Mouse (Mus musculus) G1E (cell line): ENCODE data around the gene Pip5k1c. TPM values are rescaled to one million over a fixed set of nuclear protein-coding genes. Genes with fewer than 3 reads are reported as not detected.

Source experiments
- ATAC-seq: 2 replicates; pipeline ENCODE4 v1.8.0; 2016; ENCODE audit warnings: mild to moderate bottlenecking; ENCODE audit not compliant: insufficient number of reproducible peaks, poor library complexity, low FRiP score, severe bottlenecking; ENCODE audit errors: extremely low read depth
- DNase-seq: peaks from one replicate; pipeline ENCODE4 v3.0.0; 2012; ENCODE audit warnings: low spot score
- H3K27me3 ChIP-seq: 2 replicates; pipeline ENCODE4 v1.6.1; 2012; ENCODE audit warnings: mild to moderate bottlenecking, low read length, inconsistent platforms; ENCODE audit not compliant: insufficient read depth
- H3K36me3 ChIP-seq: replicated peaks from 2 replicates; pipeline ENCODE3; 2012; ENCODE audit warnings: mild to moderate bottlenecking, inconsistent platforms
- H3K4me1 ChIP-seq: 2 replicates; pipeline ENCODE4 v1.6.1; 2012; ENCODE audit warnings: low read depth, low read length, inconsistent platforms, mixed read lengths; ENCODE audit not compliant: insufficient read depth
- H3K4me3 ChIP-seq: 2 replicates; pipeline ENCODE4 v1.5.1; 2012; ENCODE audit warnings: low read depth, mild to moderate bottlenecking, inconsistent platforms, low read length, moderate library complexity, mixed read lengths
- H3K9me3 ChIP-seq: replicated peaks from 2 replicates; pipeline ENCODE4 v1.6.1; 2012; ENCODE audit warnings: inconsistent platforms
- CTCF ChIP-seq: IDR thresholded peaks from 2 replicates; pipeline ENCODE4 v1.5.1; 2012; ENCODE audit warnings: low read depth, low read length, inconsistent platforms, mixed read lengths
- GATA1 ChIP-seq: IDR thresholded peaks from 2 replicates; pipeline ENCODE4 v1.6.1; 2012; ENCODE audit warnings: borderline replicate concordance, low read length, inconsistent platforms, mixed read lengths
- GATA2 ChIP-seq: IDR thresholded peaks from 2 replicates; pipeline ENCODE4 v1.6.1; 2012; ENCODE audit warnings: low read depth, low read length, inconsistent platforms, borderline replicate concordance
- POLR2AphosphoS5 ChIP-seq: IDR thresholded peaks from 2 replicates; pipeline ENCODE4 v1.6.1; 2012; ENCODE audit warnings: low read depth, low read length, inconsistent platforms; ENCODE audit not compliant: insufficient replicate concordance
- TAL1 ChIP-seq: conservative IDR thresholded peaks from 2 replicates; pipeline ENCODE4 v1.6.1; 2012; ENCODE audit warnings: low read depth, low read length, inconsistent platforms, mixed read lengths
- polyA plus RNA-seq: library from polyadenylated mRNA; stranded (reverse); fragments of >175 nt; gene quantifications from 2 replicates; pipeline ENCODE4 v1.2.3, GENCODE M21; 2012
- total RNA-seq, 2 experiments: library from RNA; stranded (forward) in 1 of 2; stranded (reverse) in 1 of 2; fragments of 200-1000 nt in 1 of 2; fragments of >200 nt in 1 of 2; fragmentation: Nextera tagmentation in 1 of 2; gene quantifications; 2 replicates each; pipeline ENCODE4 v1.2.3; 2014 to 2017

Gene Pip5k1c
- total RNA-seq (2014; fragmentation: Nextera tagmentation) (58.0 and 62.2 TPM in 2 replicates), total RNA-seq (2017) (58.8 and 66.6 TPM in 2 replicates), polyA plus RNA-seq (266 and 331 TPM in 2 replicates)

- ATAC-seq (peak; percentile 92), DNase-seq (peak; percentile 84)
- H3K9me3 ChIP-seq: no peaks in the 10 kb centered on the region
- H3K27me3 ChIP-seq: peaks cover 15% of the 10 kb centered on the region; the same call in 1 of the 2 replicates
- peaks cover 36% of the 10 kb centered on the region for H3K36me3 ChIP-seq
- peaks cover 90% of the 10 kb centered on the region for H3K4me1 ChIP-seq
- TF ChIP-seq GATA2 (no peak), GATA1 (no peak), TAL1 (no peak), POLR2AphosphoS5 (peak; percentile 76; the same call in 1 of the 2 replicates), CTCF (peak; percentile 81)
- H3K4me3 ChIP-seq: peak within 1 kb of the TSS; percentile 88
These were observed at the start of gene Pip5k1c for GRCm38 (mm10) chr10:81292554-81293333. Gene Pip5k1c (plus strand): TSS chr10:81292963.

GRCm38 (mm10) chr10:81244146-81244545 is 48.6 kb upstream of the Pip5k1c start:
- H3K4me3 ChIP-seq: 0 out of 2 replicates have a peak overlapping the region, but pooled peaks have one; percentile 2
- no peaks in the 10 kb centered on the region for H3K9me3 ChIP-seq
- H3K36me3 ChIP-seq: no peaks in the 10 kb centered on the region
- peaks cover 85% of the 10 kb centered on the region for H3K27me3 ChIP-seq
- no peak for DNase-seq
- peaks cover 23% of the 10 kb centered on the region for H3K4me1 ChIP-seq
- ATAC-seq: no peak
- no peak for TF ChIP-seq POLR2AphosphoS5
- no peak for TF ChIP-seq GATA2
- no peak for TF ChIP-seq TAL1
- TF ChIP-seq GATA1: no peak
- TF ChIP-seq CTCF: no peak

- DNase-seq: peak; percentile 73
- Histone ChIP-seq H3K36me3 (no peaks in the 10 kb centered on the region), H3K4me3 (0 out of 2 replicates have a peak overlapping the region, but pooled peaks have one; percentile 2), H3K27me3 (peaks cover 86% of the 10 kb centered on the region), H3K4me1 (peaks cover 25% of the 10 kb centered on the region), H3K9me3 (no peaks in the 10 kb centered on the region)
- TF ChIP-seq POLR2AphosphoS5: no peak
- peak; percentile 91 for TF ChIP-seq CTCF
- peak; percentile 67; the same call in 1 of the 2 replicates for ATAC-seq
These were observed 48.2 kb upstream of the Pip5k1c start for GRCm38 (mm10) chr10:81244595-81244994.

- Histone ChIP-seq H3K4me1 (peaks cover 27% of the 10 kb centered on the region), H3K4me3 (no peak overlapping the region), H3K9me3 (no peaks in the 10 kb centered on the region), H3K36me3 (no peaks in the 10 kb centered on the region), H3K27me3 (peaks cover 86% of the 10 kb centered on the region)
- TF ChIP-seq TAL1 (no peak), GATA1 (no peak), CTCF (no peak), POLR2AphosphoS5 (no peak), GATA2 (no peak)
- ATAC-seq (no peak), DNase-seq (no peak)
These were observed 47.6 kb upstream of the Pip5k1c start for GRCm38 (mm10) chr10:81245166-81245565.

DNA sequence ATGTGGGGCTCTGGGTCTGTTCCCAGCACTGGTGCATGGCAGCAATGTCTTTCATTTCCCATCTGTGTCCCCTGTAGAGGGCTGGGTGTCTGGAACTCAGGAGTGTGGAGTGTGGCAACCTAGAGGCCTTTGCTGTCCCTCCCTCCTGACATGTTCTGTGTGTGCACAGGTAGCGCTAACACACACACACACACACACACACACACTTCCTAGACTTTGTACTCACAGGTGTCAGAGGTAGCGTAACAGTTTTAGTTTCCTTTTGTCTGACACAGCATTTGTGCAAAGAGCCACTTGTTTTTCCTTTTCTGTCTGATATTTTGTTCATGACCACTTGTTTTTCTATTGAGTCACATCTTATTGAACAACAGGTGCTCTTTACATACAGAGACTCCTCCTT is 45.0 kb upstream of the Pip5k1c start:
- peaks cover 29% of the 10 kb centered on the region for H3K4me1 ChIP-seq
- H3K4me3 ChIP-seq: no peak overlapping the region
- ATAC-seq: no peak
- no peaks in the 10 kb centered on the region for H3K36me3 ChIP-seq
- H3K27me3 ChIP-seq: peaks cover 90% of the 10 kb centered on the region
- TF ChIP-seq GATA2: no peak
- TF ChIP-seq GATA1: no peak
- TF ChIP-seq TAL1: no peak
- no peak for TF ChIP-seq CTCF
- no peak for TF ChIP-seq POLR2AphosphoS5
- DNase-seq: no peak
- H3K9me3 ChIP-seq: no peaks in the 10 kb centered on the region

- Histone ChIP-seq H3K4me3 (no peak overlapping the region), H3K4me1 (peaks cover 28% of the 10 kb centered on the region), H3K27me3 (peaks cover 89% of the 10 kb centered on the region), H3K36me3 (no peaks in the 10 kb centered on the region), H3K9me3 (no peaks in the 10 kb centered on the region)
- ATAC-seq: no peak
- TF ChIP-seq POLR2AphosphoS5 (no peak), TAL1 (no peak), CTCF (no peak), GATA2 (no peak), GATA1 (no peak)
- no peak for DNase-seq
These were observed 43.3 kb upstream of the Pip5k1c start for GRCm38 (mm10) chr10:81249442-81249841.
